Mouse (Mus musculus) frontal cortex, postnatal 25 days (tissue): ENCODE measurements around the gene Nes.
A peak's percentile ranks its signal among the peaks of the same experiment; 100 is the strongest.

Source experiments
- DNase-seq, 2 experiments: peaks; one replicate each; pipeline ENCODE4 v3.0.0; 2022; ENCODE audit warnings: low spot score in 2 of 2

The Nes gene

GRCm38 (mm10) chr3:87982836-87983601 lies 12.1 kb downstream of the Nes start:
- no peak for DNase-seq

- no peak for DNase-seq
Measured at GRCm38 (mm10) chr3:87983627-87984026, 12.7 kb downstream of the Nes start.

- no peak for DNase-seq
Measured at GRCm38 (mm10) chr3:87984094-87984493, 13.2 kb downstream of the Nes start.

- no peak for DNase-seq
Measured at GRCm38 (mm10) chr3:87985505-87986320, 14.8 kb downstream of the Nes start.

- DNase-seq, result peak; percentile 91 to 92
Measured at GRCm38 (mm10) chr3:87986868-87987267, 16.0 kb downstream of the Nes start.

- DNase-seq, result no peak
Measured at GRCm38 (mm10) chr3:87987633-87988032, 16.8 kb downstream of the Nes start.

GRCm38 (mm10) chr3:87988068-87988467 lies 17.2 kb downstream of the Nes start:
- DNase-seq, result no peak

GRCm38 (mm10) chr3:87989935-87990334 lies 19.1 kb downstream of the Nes start:
- no peak for DNase-seq

GRCm38 (mm10) chr3:87993436-87993835 lies 22.6 kb downstream of the Nes start:
- DNase-seq, result no peak

GRCm38 (mm10) chr3:87995331-87995730 lies 24.5 kb downstream of the Nes start:
- DNase-seq, result no peak

- no peak for DNase-seq
Measured at GRCm38 (mm10) chr3:87996401-87996800, 25.5 kb downstream of the Nes start.

GRCm38 (mm10) chr3:87996971-87997614 lies 26.2 kb downstream of the Nes start:
- no peak for DNase-seq

GRCm38 (mm10) chr3:87998747-87999146 lies 27.9 kb downstream of the Nes start:
- no peak for DNase-seq

- no peak for DNase-seq
Measured at GRCm38 (mm10) chr3:87999243-87999895, 28.5 kb downstream of the Nes start.

- DNase-seq, result no peak
Measured at GRCm38 (mm10) chr3:88000181-88000580, 29.3 kb downstream of the Nes start, which contains the start of gene Bcan. Gene Bcan (minus strand): TSS chr3:88000230.

- no peak for DNase-seq
Measured at GRCm38 (mm10) chr3:88000816-88001595, 30.1 kb downstream of the Nes start.

GRCm38 (mm10) chr3:88002291-88002976 lies 31.6 kb downstream of the Nes start:
- DNase-seq, result no peak

- no peak for DNase-seq
Measured at GRCm38 (mm10) chr3:88005822-88006786, 35.2 kb downstream of the Nes start.

GRCm38 (mm10) chr3:88010634-88011265 lies 39.9 kb downstream of the Nes start:
- DNase-seq, result no peak
